Mouse (Mus musculus) MEL (cell line): ENCODE results near the gene N4bp1.

ENCODE experiments used
- EP300 ChIP-seq, 2 experiments: IDR thresholded peaks; 2 replicates each; pipeline ENCODE4 v1.6.1; 2011; ENCODE audit warnings: improper control_type of control experiment in 2 of 2, low read length in 2 of 2, low read depth in 1 of 2, mild to moderate bottlenecking in 1 of 2
- ETS1 ChIP-seq: IDR thresholded peaks from 2 replicates; pipeline ENCODE4 v1.6.1; 2012; ENCODE audit warnings: low read depth, mild to moderate bottlenecking, inconsistent platforms, low read length, improper control_type of control experiment, moderate library complexity
- GABPA ChIP-seq: IDR thresholded peaks from 2 replicates; pipeline ENCODE4 v1.6.1; 2012; ENCODE audit warnings: low read depth, mild to moderate bottlenecking, inconsistent platforms, low read length, improper control_type of control experiment, moderate library complexity
- GATA1 ChIP-seq: IDR thresholded peaks from 2 replicates; pipeline ENCODE4 v1.6.1; 2011; ENCODE audit warnings: low read depth, low read length, improper control_type of control experiment
- MAZ ChIP-seq: IDR thresholded peaks from 2 replicates; pipeline ENCODE4 v1.6.1; 2012; ENCODE audit warnings: low read depth, mild to moderate bottlenecking, inconsistent platforms, low read length, improper control_type of control experiment
- MXI1 ChIP-seq: IDR thresholded peaks from 2 replicates; pipeline ENCODE4 v1.6.1; 2011; ENCODE audit warnings: mild to moderate bottlenecking, low read depth, low read length, improper control_type of control experiment
- NRF1 ChIP-seq: IDR thresholded peaks from 2 replicates; pipeline ENCODE4 v1.6.1; 2014; ENCODE audit warnings: low read depth, mild to moderate bottlenecking, inconsistent platforms, low read length, improper control_type of control experiment, moderate library complexity; ENCODE audit not compliant: poor library complexity, insufficient read depth, severe bottlenecking
- POLR2A ChIP-seq, 2 experiments: IDR thresholded peaks; 2 replicates each; pipeline ENCODE4 v1.6.1; 2011 to 2012; ENCODE audit warnings: low read length in 2 of 2, mild to moderate bottlenecking in 2 of 2, control low read depth in 1 of 2, improper control_type of control experiment in 1 of 2, low read depth in 1 of 2, moderate library complexity in 1 of 2; ENCODE audit not compliant: control insufficient read depth in 1 of 2, insufficient read depth in 1 of 2, poor library complexity in 1 of 2
- TCF12 ChIP-seq: IDR thresholded peaks from 2 replicates; pipeline ENCODE4 v1.6.1; 2014; ENCODE audit warnings: low read depth, mild to moderate bottlenecking, inconsistent platforms, low read length, improper control_type of control experiment, moderate library complexity
- ZKSCAN1 ChIP-seq: IDR thresholded peaks from 2 replicates; pipeline ENCODE4 v1.6.1; 2012; ENCODE audit warnings: low read depth, mild to moderate bottlenecking, inconsistent platforms, low read length, improper control_type of control experiment, moderate library complexity

DNA sequence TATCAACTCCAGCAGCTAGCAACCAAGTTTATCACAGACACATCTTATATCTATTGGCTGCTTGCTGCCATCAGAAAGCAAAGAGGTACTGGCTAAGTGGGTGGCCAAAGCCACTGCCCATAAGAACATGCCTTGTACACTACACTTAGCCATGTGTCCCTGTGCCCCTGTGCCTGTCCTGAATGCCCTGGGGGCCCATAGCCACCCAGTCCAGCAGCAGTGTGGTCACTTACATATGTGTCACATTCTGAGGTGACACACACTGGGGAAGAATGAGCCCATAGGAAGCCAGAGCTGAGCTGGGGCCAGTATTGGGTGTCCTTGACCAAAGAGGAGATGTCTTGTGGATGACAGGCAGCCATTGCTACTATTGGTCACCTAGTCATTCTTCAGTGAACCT, 49.2 kb downstream of the N4bp1 start:
- TF ChIP-seq ETS1 (no peak), POLR2A (IDR thresholded peaks at IDR 0.05; ENCODE audit: control insufficient read depth in 1 of 2, insufficient read depth in 1 of 2, low read depth in 1 of 2, low read length in 2 of 2, poor library complexity in 1 of 2) (no peak), MAZ (no peak), MXI1 (no peak), NRF1 (no peak), GABPA (no peak), TCF12 (no peak), ZKSCAN1 (no peak), GATA1 (no peak), EP300 (IDR thresholded peaks at IDR 0.05; ENCODE audit: low read depth in 1 of 2, low read length in 2 of 2) (no peak)
